Mouse (Mus musculus): ENCODE measurements around the gene Camk2g. TPM values are rescaled to one million over a fixed set of nuclear protein-coding genes. Genes with fewer than 3 reads are reported as not detected.
"Not testable (repeated sequence)": the region's sequence is repeated elsewhere in the genome, so short reads cannot be mapped to it uniquely, and the experiment has no call there.

The Camk2g gene
- polyA plus RNA-seq, 1 experiment = 12.0 TPM

DNA sequence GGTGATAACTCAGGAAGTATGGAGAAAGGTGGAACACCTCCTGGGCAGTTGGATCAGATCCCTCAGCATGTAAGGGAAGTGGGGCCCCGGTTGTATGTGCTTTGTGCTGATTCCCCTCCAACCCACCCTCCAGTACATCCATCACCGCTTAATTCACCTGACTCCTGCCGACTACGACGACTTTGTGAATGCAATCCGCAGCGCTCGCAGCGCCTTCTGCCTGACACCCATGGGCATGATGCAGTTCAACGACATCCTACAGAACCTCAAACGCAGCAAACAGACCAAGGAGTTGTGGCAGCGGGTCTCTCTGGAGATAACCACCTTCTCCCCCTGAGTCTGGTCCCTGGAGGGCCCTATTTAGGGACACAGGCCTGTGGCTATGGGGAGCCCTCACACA, 70.9 kb downstream of the Camk2g start:
- Histone ChIP-seq H3K4me1 (ENCODE audit: control insufficient read depth, insufficient read depth, insufficient read length, low read length) (no peaks in the 10 kb centered on the region), H3K4me3 (ENCODE audit: low read depth, low read length) (no peak overlapping the region), H3K27me3 (ENCODE audit: control insufficient read depth, insufficient read depth, low read length) (no peaks in the 10 kb centered on the region), H3K27ac (ENCODE audit: insufficient read depth, low read depth, low read length) (no peak overlapping the region), H3K36me3 (ENCODE audit: control insufficient read depth, insufficient read depth, low read length) (peaks cover 80% of the 10 kb centered on the region)
- no peak for TF ChIP-seq CTCF (IDR thresholded peaks at IDR 0.05; ENCODE audit: extremely low read depth, insufficient read length, insufficient replicate concordance, low read depth, low read length)
- no peak for TF ChIP-seq POLR2A (IDR thresholded peaks at IDR 0.05; ENCODE audit: low read depth, low read length)
- whole genome bisulfite sequencing = 91% methylated on average over 12 of the region's 12 CpGs

DNA sequence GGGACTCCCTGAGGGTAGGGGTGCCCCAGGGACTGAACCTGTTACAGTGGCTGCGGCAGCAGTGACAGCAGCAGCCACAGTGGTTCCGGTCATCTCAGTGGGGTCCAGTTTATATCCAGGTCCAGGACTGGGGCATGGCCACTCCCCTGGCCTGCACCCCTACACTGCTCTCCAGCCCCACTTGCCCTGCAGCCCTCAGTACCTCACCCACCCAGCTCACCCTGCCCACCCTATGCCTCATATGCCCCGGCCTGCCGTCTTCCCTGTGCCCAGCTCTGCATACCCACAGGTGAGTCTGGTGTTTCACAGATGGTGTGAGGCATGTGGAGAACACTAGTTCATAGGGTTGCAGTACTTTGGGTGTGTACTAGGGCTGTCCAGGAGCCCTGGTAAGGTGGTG, 72.5 kb downstream of the Camk2g start:
- H3K27me3 ChIP-seq (ENCODE audit: control insufficient read depth, insufficient read depth, low read length) = no peaks in the 10 kb centered on the region
- no peak overlapping the region for H3K4me3 ChIP-seq (ENCODE audit: low read depth, low read length)
- TF ChIP-seq CTCF (IDR thresholded peaks at IDR 0.05; ENCODE audit: extremely low read depth, insufficient read length, insufficient replicate concordance, low read depth, low read length) (no peak), POLR2A (IDR thresholded peaks at IDR 0.05; ENCODE audit: low read depth, low read length) (no peak)
- H3K27ac ChIP-seq (ENCODE audit: insufficient read depth, low read depth, low read length) = no peak overlapping the region
- peaks cover 82% of the 10 kb centered on the region for H3K36me3 ChIP-seq (ENCODE audit: control insufficient read depth, insufficient read depth, low read length)
- 90% methylated on average over 4 of the region's 4 CpGs for WGBS
- H3K4me1 ChIP-seq (ENCODE audit: control insufficient read depth, insufficient read depth, insufficient read length, low read length) = no peaks in the 10 kb centered on the region

DNA sequence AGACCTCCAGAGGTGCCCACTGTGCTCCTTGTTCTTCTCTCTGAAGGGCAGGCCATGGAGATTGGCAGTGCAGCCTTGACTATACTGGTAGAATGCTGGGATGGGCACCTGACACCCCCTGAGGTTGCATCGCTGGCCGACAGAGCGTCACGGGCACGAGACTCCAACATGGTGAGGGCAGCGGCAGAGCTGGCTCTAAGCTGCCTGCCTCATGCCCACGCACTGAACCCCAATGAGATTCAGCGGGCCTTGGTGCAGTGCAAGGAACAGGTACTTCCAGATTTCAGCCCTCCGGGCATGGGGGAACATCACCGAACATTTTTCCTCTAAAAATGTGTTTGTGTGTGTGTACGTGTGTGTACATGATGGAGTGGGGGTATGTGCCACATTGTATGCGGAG, 74.1 kb downstream of the Camk2g start:
- no peak for TF ChIP-seq CTCF (IDR thresholded peaks at IDR 0.05; ENCODE audit: extremely low read depth, insufficient read length, insufficient replicate concordance, low read depth, low read length)
- no peaks in the 10 kb centered on the region for H3K27me3 ChIP-seq (ENCODE audit: control insufficient read depth, insufficient read depth, low read length)
- no peaks in the 10 kb centered on the region for H3K4me1 ChIP-seq (ENCODE audit: control insufficient read depth, insufficient read depth, insufficient read length, low read length)
- H3K36me3 ChIP-seq (ENCODE audit: control insufficient read depth, insufficient read depth, low read length) = peaks cover 79% of the 10 kb centered on the region
- WGBS = 92% methylated on average over 12 of the region's 12 CpGs
- no peak overlapping the region for H3K4me3 ChIP-seq (ENCODE audit: low read depth, low read length)
- no peak overlapping the region for H3K27ac ChIP-seq (ENCODE audit: insufficient read depth, low read depth, low read length)

DNA sequence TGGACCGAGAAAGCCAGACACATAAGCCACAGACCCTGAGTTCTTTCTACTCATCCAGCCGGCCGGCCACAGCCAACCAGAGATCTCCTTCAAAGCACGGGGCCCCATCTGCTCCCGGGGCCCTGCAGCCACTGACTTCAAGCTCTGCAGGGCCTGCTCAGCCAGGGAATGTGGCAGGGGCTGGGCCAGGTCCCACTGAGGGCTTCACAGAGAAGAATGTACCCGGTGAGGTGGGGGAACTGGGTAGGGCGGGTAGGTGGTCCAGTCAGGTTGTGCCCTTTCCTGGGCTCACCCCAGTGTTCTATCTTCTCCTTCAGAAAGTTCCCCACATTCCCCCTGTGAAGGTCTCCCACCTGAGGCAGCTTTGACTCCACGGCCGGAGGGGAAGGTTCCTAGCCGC, 75.4 kb downstream of the Camk2g start:
- WGBS = 90% methylated on average over 10 of the region's 10 CpGs
- no peak for TF ChIP-seq CTCF (IDR thresholded peaks at IDR 0.05; ENCODE audit: extremely low read depth, insufficient read length, insufficient replicate concordance, low read depth, low read length)
- TF ChIP-seq POLR2A (IDR thresholded peaks at IDR 0.05; ENCODE audit: low read depth, low read length) = no peak
- H3K36me3 ChIP-seq (ENCODE audit: control insufficient read depth, insufficient read depth, low read length) = peaks cover 87% of the 10 kb centered on the region

GRCm38 (mm10) chr14:20713832-20714231, 80.1 kb downstream of the Camk2g start:
- Histone ChIP-seq H3K27me3 (ENCODE audit: control insufficient read depth, insufficient read depth, low read length) (no peaks in the 10 kb centered on the region), H3K27ac (ENCODE audit: insufficient read depth, low read depth, low read length) (no peak overlapping the region), H3K4me3 (ENCODE audit: low read depth, low read length) (no peak overlapping the region), H3K36me3 (ENCODE audit: control insufficient read depth, insufficient read depth, low read length) (peaks cover 70% of the 10 kb centered on the region), H3K4me1 (ENCODE audit: control insufficient read depth, insufficient read depth, insufficient read length, low read length) (peaks cover 9% of the 10 kb centered on the region)
- TF ChIP-seq POLR2A (IDR thresholded peaks at IDR 0.05; ENCODE audit: low read depth, low read length) (no peak), CTCF (IDR thresholded peaks at IDR 0.05; ENCODE audit: extremely low read depth, insufficient read length, insufficient replicate concordance, low read depth, low read length) (no peak)
- WGBS = 23% methylated on average over 11 of the region's 11 CpGs

More for the DNA sequence above, 75.4 kb downstream of the Camk2g start:
- H3K27me3 ChIP-seq (ENCODE audit: control insufficient read depth, insufficient read depth, low read length) = no peaks in the 10 kb centered on the region
- H3K4me1 ChIP-seq (ENCODE audit: control insufficient read depth, insufficient read depth, insufficient read length, low read length) = peaks cover 6% of the 10 kb centered on the region; the same call in 1 of the 2 replicates
- H3K27ac ChIP-seq (ENCODE audit: insufficient read depth, low read depth, low read length) = no peak overlapping the region
- H3K4me3 ChIP-seq (ENCODE audit: low read depth, low read length) = no peak overlapping the region

DNA sequence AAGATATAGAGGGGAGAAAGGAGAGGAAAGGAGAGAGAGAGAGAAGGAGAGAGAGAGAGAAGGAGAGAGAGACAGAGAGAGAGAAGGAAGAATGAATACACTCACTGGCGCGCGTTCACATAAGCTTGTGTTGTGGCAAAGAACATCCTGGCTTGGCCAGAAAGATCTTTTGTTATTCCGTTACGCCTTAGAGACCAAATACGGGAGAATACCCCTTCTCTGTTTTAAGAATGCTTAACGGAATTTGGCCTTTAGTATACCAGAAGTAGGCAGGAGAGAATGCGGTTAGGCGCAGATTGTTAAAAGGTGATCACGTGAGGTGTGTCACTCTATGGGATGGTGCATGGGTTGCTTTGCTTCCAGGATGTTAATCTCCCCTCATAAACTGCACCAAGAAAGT, 85.6 kb downstream of the Camk2g start:
- Histone ChIP-seq H3K27ac (ENCODE audit: insufficient read depth, low read depth, low read length) (no peak overlapping the region), H3K27me3 (ENCODE audit: control insufficient read depth, insufficient read depth, low read length) (no peaks in the 10 kb centered on the region), H3K4me1 (ENCODE audit: control insufficient read depth, insufficient read depth, insufficient read length, low read length) (peaks cover 7% of the 10 kb centered on the region; the same call in 1 of the 2 replicates), H3K36me3 (ENCODE audit: control insufficient read depth, insufficient read depth, low read length) (peaks cover 20% of the 10 kb centered on the region), H3K4me3 (ENCODE audit: low read depth, low read length) (peak overlapping the region; percentile 71)
- 2% methylated on average over 10 of the region's 10 CpGs for WGBS
- TF ChIP-seq POLR2A (IDR thresholded peaks at IDR 0.05; ENCODE audit: low read depth, low read length) = no peak
- TF ChIP-seq CTCF (IDR thresholded peaks at IDR 0.05; ENCODE audit: extremely low read depth, insufficient read length, insufficient replicate concordance, low read depth, low read length) = no peak

DNA sequence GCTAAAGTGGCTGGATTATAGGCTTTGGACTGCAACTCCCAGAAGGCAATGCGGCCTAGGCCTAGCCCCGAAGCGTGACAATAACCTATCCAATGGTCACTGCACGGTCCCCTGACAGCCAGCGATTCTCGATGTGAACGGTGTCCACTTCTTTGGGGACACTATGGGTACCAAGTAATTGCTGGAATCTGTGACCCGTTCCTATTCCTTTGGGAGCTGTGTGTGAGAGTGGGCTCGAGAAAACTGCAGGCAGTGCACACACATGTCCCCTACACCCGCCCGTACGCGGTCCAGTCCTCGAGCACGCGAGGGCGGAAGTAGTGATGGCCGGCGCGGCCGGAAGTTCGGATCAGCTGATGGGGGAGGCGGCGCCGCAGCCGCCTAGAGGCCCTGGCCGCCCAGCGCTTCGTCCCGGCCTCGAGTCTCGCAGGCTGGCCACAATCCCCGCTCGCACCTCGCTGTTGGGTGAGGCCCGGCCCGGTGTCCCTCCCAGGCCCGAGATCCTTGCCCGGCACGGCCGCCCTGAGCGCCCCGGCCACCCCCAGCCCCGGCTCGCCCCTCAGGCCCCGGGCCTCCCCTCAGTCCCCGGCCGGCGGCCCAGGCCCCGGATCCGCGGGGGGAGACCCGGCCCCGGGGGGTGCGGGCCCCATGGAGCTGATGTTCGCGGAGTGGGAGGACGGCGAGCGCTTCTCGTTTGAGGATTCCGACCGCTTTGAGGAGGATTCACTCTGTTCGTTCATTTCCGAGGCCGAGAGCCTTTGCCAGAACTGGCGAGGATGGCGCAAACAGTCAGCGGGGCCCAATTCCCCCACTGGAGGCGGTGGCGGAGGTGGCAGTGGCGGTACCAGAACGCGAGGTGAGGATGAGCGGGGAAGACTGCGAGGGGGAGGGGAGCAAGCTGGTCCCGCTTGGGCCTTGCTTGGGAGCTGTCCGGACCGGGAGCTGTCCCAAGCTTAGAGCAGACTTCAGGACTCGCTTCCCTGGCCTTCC, 86.4 kb downstream of the Camk2g start, which contains the start of gene Zswim8:
TSS of gene Zswim8 (plus strand) at position 352 of the 990 bp plus-strand sequence.
- H3K4me3 ChIP-seq (ENCODE audit: low read depth, low read length) = peak within 1 kb of the TSS; percentile 71
- no peaks in the 10 kb centered on the region for H3K27me3 ChIP-seq (ENCODE audit: control insufficient read depth, insufficient read depth, low read length)
- no peak for TF ChIP-seq CTCF (IDR thresholded peaks at IDR 0.05; ENCODE audit: extremely low read depth, insufficient read length, insufficient replicate concordance, low read depth, low read length)
- TF ChIP-seq POLR2A (IDR thresholded peaks at IDR 0.05; ENCODE audit: low read depth, low read length) = peak; percentile 33; the same call in 1 of the 2 replicates
- WGBS = 1% methylated on average over 80 of the region's 80 CpGs
- peak within 1 kb of the TSS; percentile 57 for H3K27ac ChIP-seq (ENCODE audit: insufficient read depth, low read depth, low read length)
- peaks cover 15% of the 10 kb centered on the region for H3K36me3 ChIP-seq (ENCODE audit: control insufficient read depth, insufficient read depth, low read length)
- H3K4me1 ChIP-seq (ENCODE audit: control insufficient read depth, insufficient read depth, insufficient read length, low read length) = peaks cover 7% of the 10 kb centered on the region; the same call in 1 of the 2 replicates

DNA sequence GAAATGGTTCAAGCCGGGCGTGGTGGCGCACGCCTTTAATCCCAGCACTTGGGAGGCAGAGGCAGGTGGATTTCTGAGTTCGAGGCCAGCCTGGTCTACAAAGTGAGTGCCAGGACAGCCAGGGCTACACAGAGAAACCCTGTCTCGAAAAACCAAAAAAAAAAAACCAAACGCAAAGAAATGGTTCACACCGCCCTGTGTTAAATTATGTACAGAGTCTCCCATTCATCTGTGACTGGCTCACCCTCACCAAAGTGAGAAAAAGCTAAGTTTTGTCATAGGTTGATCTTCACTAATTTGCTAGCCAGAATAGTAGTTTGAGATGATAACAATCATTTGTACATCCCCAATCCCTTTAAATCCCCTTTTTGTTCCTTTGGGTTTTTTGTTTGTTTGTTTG, 90.4 kb downstream of the Camk2g start:
- not testable (repeated sequence) for H3K36me3 ChIP-seq (ENCODE audit: control insufficient read depth, insufficient read depth, low read length); H3K27me3 ChIP-seq (ENCODE audit: control insufficient read depth, insufficient read depth, low read length); H3K4me1 ChIP-seq (ENCODE audit: control insufficient read depth, insufficient read depth, insufficient read length, low read length); H3K27ac ChIP-seq (ENCODE audit: insufficient read depth, low read depth, low read length)
- 4% methylated on average over 8 of the region's 8 CpGs for WGBS
- peak overlapping the region; percentile 96 for H3K4me3 ChIP-seq (ENCODE audit: low read depth, low read length)
